In the genomic region with DNA sequence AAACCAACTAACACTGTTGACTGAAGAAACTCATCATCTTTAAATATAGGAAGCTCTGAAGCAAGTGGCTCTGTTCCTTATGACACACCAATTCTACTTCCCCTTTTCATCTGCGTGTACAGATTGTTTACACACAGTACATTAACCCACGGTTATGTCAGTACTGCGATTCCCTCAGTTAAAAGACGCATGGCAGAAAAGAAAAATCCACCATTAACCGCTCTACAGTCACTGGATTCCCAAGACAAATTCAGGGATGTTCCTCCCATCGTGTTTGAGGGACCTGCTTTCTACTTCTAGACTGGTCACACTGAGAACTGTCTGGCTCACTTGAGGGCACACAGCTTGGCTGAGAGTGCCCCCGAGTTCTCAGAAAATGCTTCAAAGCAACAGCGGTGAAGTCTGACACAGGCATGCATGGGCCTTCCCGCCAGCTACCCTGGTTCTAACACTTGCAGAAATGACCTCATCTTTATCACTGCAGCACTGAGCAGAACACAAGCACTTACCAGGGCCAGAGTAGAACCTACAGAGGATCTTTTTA, we compare ENCODE assay signal across 9 mouse cellular contexts. TPM values are rescaled to one million over a fixed set of nuclear protein-coding genes. Genes with fewer than 3 reads are reported as not detected.
DNase-seq lines count a peak whose midpoint lies in the region; ATAC-seq and TF ChIP-seq lines count a peak whose summit lies in the region.
"Had no signal": no experiment of that assay in that cellular context is flagged by ENCODE, and none has a peak within 500 bp of the region (broad histone marks: within the 10 kb centered on the region; RNA-seq: fewer than 3 reads in every experiment).

No protein-coding gene starts in this region.

- no peaks in the 10 kb centered on the region for H3K27me3 ChIP-seq in MEL (ENCODE audit: control insufficient read depth in 1 of 2, insufficient read depth in 2 of 2, low read length in 2 of 2)
- H3K27me3 ChIP-seq in hindbrain, embryonic 14.5 days (ENCODE audit: control insufficient read depth, insufficient read depth, low read length): no peaks in the 10 kb centered on the region

- DNase-seq in heart, adult 18-20 months: peak; percentile 38 to 39
- no peak for DNase-seq in heart, postnatal 25 days (ENCODE audit: low spot score)
- DNase-seq in MEL (ENCODE audit: low read depth, low spot score): peak; percentile 88
- DNase-seq in hindbrain, embryonic 14.5 days (ENCODE audit: low spot score): no peak
- DNase-seq in thymus, postnatal 4 days: peak; percentile 55
- DNase-seq in testis, postnatal 14 days (ENCODE audit: low spot score): no peak
- DNase-seq in embryo, embryonic 10 days (ENCODE audit: low spot score): no peak

- TF ChIP-seq CTCF in MEL (IDR thresholded peaks at IDR 0.05 in 2 of 3, conservative IDR thresholded peaks at IDR 0.05 in 1 of 3; ENCODE audit: control insufficient read depth in 1 of 3, insufficient read depth in 1 of 3, low read depth in 2 of 3, low read length in 3 of 3, poor library complexity in 1 of 3, severe bottlenecking in 1 of 3): no peak

- TF ChIP-seq POLR2A in MEL (IDR thresholded peaks at IDR 0.05; ENCODE audit: control insufficient read depth in 1 of 2, insufficient read depth in 1 of 2, low read depth in 1 of 2, low read length in 2 of 2, poor library complexity in 1 of 2): no peak

- no peak for ATAC-seq in hindbrain, embryonic 14.5 days (ENCODE audit: low FRiP score)
- ATAC-seq in megakaryocyte-erythroid progenitor cell, adult 5-6 weeks (replicated peaks; ENCODE audit: low FRiP score, low TSS enrichment, poor library complexity, severe bottlenecking): 0 out of 2 replicates have a peak, but pooled peaks have one; percentile 22

- intact Hi-C loops in heart, postnatal 25 days (cut with DNase I): loop anchor here (5.0 to 10.0 kb wide), 3 partner anchors 42 to 1065 kb away; partner anchors contain the start of genes Ahr and Meox2

- H3K9me3 ChIP-seq in MEL (replicated peaks; ENCODE audit: insufficient read depth, low read length): no peaks in the 10 kb centered on the region
- 0 out of 2 replicates have a peak, but pooled peaks cover 5% of the 10 kb centered on the region for H3K9me3 ChIP-seq in hindbrain, embryonic 14.5 days (ENCODE audit: control insufficient read depth, low read length)

- peaks cover 0 to 11% of the 10 kb centered on the region in 2 experiments; a peak in 2 of 4 replicates for H3K36me3 ChIP-seq in MEL (ENCODE audit: control insufficient read depth in 1 of 2, insufficient read depth in 2 of 2, low read length in 2 of 2)
- H3K36me3 ChIP-seq in hindbrain, embryonic 14.5 days (replicated peaks; ENCODE audit: control insufficient read depth, insufficient read depth): no peaks in the 10 kb centered on the region

- WGBS in hindbrain, embryonic 14.5 days: 74% methylated on average over 9 of the region's 9 CpGs

- no peak for TF ChIP-seq RAD21 in MEL (IDR thresholded peaks at IDR 0.05; ENCODE audit: low read depth, low read length)

- peak overlapping the region; percentile 63 for H3K27ac ChIP-seq in MEL (ENCODE audit: control insufficient read depth, low read depth, low read length)
- H3K27ac ChIP-seq in hindbrain, embryonic 14.5 days: no peak overlapping the region

- peak overlapping the region; percentile 48 for H3K9ac ChIP-seq in MEL (ENCODE audit: control insufficient read depth, low read depth, low read length, poor library complexity, severe bottlenecking)
- peak overlapping the region; percentile 31; the same call in 1 of the 2 replicates for H3K9ac ChIP-seq in hindbrain, embryonic 14.5 days

- H3K79me2 ChIP-seq in MEL (ENCODE audit: control insufficient read depth, insufficient read depth, low read length, poor library complexity): peaks cover 1% of the 10 kb centered on the region; the same call in 1 of the 2 replicates

- H3K4me1 ChIP-seq in MEL (ENCODE audit: control insufficient read depth in 1 of 2, insufficient read depth in 2 of 2, low read length in 2 of 2): peaks cover 7 to 8% of the 10 kb centered on the region in 2 experiments
- H3K4me1 ChIP-seq in hindbrain, embryonic 14.5 days (replicated peaks; ENCODE audit: control insufficient read depth, insufficient read depth, low read length): peaks cover 19% of the 10 kb centered on the region; the same call in 1 of the 2 replicates

- H3K4me3 ChIP-seq in MEL (ENCODE audit: control insufficient read depth in 1 of 2, insufficient read depth in 1 of 2, low read depth in 2 of 2, low read length in 2 of 2): peak overlapping the region; percentile 53 to 56
- H3K4me3 ChIP-seq in hindbrain, embryonic 14.5 days (replicated peaks; ENCODE audit: low read length): peak overlapping the region; percentile 81

- peak overlapping the region; percentile 76 for H3K4me2 ChIP-seq in hindbrain, embryonic 14.5 days (replicated peaks)

- peak in 1 of 2 experiments; percentile 5; a peak in 1 of 4 replicates for TF ChIP-seq EP300 in MEL (IDR thresholded peaks at IDR 0.05; ENCODE audit: low read depth in 1 of 2, low read length in 2 of 2)

TF ChIP-seq in MEL, 35 proteins besides CTCF, POLR2A, EP300 and RAD21:
- TF ChIP-seq MAX (IDR thresholded peaks at IDR 0.05; ENCODE audit: low read length) (peak; percentile 61; the same call in 1 of the 2 replicates), MAFK (IDR thresholded peaks at IDR 0.05; ENCODE audit: borderline replicate concordance, low read depth, low read length) (no peak), CHD1 (IDR thresholded peaks at IDR 0.05; ENCODE audit: low read depth, low read length) (0 out of 2 replicates have a peak, but pooled peaks have one; percentile 66), GATA1 (IDR thresholded peaks at IDR 0.05; ENCODE audit: low read depth, low read length) (no peak; the same call in 1 of the 2 replicates), POLR2AphosphoS5 (IDR thresholded peaks at IDR 0.05; ENCODE audit: borderline replicate concordance, low read depth, low read length) (no peak), MYC (IDR thresholded peaks at IDR 0.05; ENCODE audit: low read depth, low read length) (no peak), SIN3A (IDR thresholded peaks at IDR 0.05; ENCODE audit: low read length) (peak; percentile 87), ZNF384 (IDR thresholded peaks at IDR 0.05; ENCODE audit: low read depth, low read length) (no peak), MXI1 (IDR thresholded peaks at IDR 0.05; ENCODE audit: low read depth, low read length) (peak; percentile 71), POLR2AphosphoS2 (IDR thresholded peaks at IDR 0.05; ENCODE audit: low read length) (no peak)

RNA-seq across cellular contexts. Expression of gene Tspan13, which starts 2.7 kb away (rescaled TPM):
- total RNA-seq in heart, adult 18-20 months (2021): 10 to 100 TPM; 34.9 to 46.1 TPM
- 10 to 100 TPM; 44.2 to 57.7 TPM for total RNA-seq in heart, postnatal 25 days (2021)
- 23.0 and 23.7 TPM in 2 replicates for total RNA-seq in MEL (2012; rRNA removed)
- polyA plus RNA-seq in MEL (2012; ENCODE audit: insufficient read depth in 1 of 2, insufficient read length in 2 of 2, low read depth in 1 of 2, low replicate concordance in 2 of 2, missing spikeins in 1 of 2): 10 to 100 TPM in 1 of 2 experiments, not detected in 1; 37.5 TPM
- 348 and 382 TPM in 2 replicates for polyA plus RNA-seq in hindbrain, embryonic 14.5 days (2014; fragmentation: Nextera tagmentation; extraction: Ambion mirVana)
- 126 and 142 TPM in 2 replicates for total RNA-seq in megakaryocyte-erythroid progenitor cell, adult 5-6 weeks (2014; fragmentation: Nextera tagmentation)
- total RNA-seq in megakaryocyte-erythroid progenitor cell, adult 5-6 weeks (2017): 108 and 141 TPM in 2 replicates

RNA-seq across cellular contexts. Expression of gene Agr2, which starts 46.9 kb away (rescaled TPM):
- total RNA-seq in heart, adult 18-20 months (2021): 1 to 10 TPM in 1 of 2 experiments, not detected in 1; 1.3 TPM
- total RNA-seq in heart, postnatal 25 days (2021): not detected
- not detected in 2 replicates for total RNA-seq in MEL (2012; rRNA removed)
- polyA plus RNA-seq in MEL (2012; ENCODE audit: insufficient read depth in 1 of 2, insufficient read length in 2 of 2, low read depth in 1 of 2, low replicate concordance in 2 of 2, missing spikeins in 1 of 2): not detected
- not detected in 2 replicates for polyA plus RNA-seq in hindbrain, embryonic 14.5 days (2014; fragmentation: Nextera tagmentation; extraction: Ambion mirVana)
- total RNA-seq in megakaryocyte-erythroid progenitor cell, adult 5-6 weeks (2014; fragmentation: Nextera tagmentation): not detected in 2 replicates
- not detected in 2 replicates for total RNA-seq in megakaryocyte-erythroid progenitor cell, adult 5-6 weeks (2017)
- total RNA-seq: heart, postnatal 36 days had no signal

Comparison
In these comparisons a context has a peak if more than half of its experiments do, and no peak if none do; other contexts are left out.
1. DNase-seq: peak in heart, adult 18-20 months (2 of 2), MEL (single experiment) and thymus, postnatal 4 days (single experiment); none in heart, postnatal 25 days (single experiment), hindbrain, embryonic 14.5 days (single experiment), testis, postnatal 14 days (single experiment) and embryo, embryonic 10 days (single experiment).